Mouse (Mus musculus): ENCODE measurements around the gene Mrpl9. TPM values are rescaled to one million over a fixed set of nuclear protein-coding genes. Genes with fewer than 3 reads are reported as not detected.

The Mrpl9 gene
- polyA plus RNA-seq, 1 experiment from 2014 or later: 63.2 TPM

GRCm38 (mm10) chr3:94483790-94484439 is 40.8 kb downstream of the Mrpl9 start:
- no peak overlapping the region for H3K4me3 ChIP-seq
- no peaks in the 10 kb centered on the region for H3K9me3 ChIP-seq
- no peak for ATAC-seq (ENCODE audit: insufficient number of reproducible peaks, low FRiP score, low TSS enrichment, low read depth)
- H3K4me2 ChIP-seq: no peak overlapping the region
- 21% methylated on average over 20 of the region's 20 CpGs for WGBS
- 0 out of 2 replicates have a peak, but pooled peaks cover 12% of the 10 kb centered on the region for H3K4me1 ChIP-seq
- H3K27ac ChIP-seq: no peak overlapping the region
- H3K9ac ChIP-seq: no peak overlapping the region
- no peaks in the 10 kb centered on the region for H3K36me3 ChIP-seq
- H3K27me3 ChIP-seq: peaks cover 33% of the 10 kb centered on the region

GRCm38 (mm10) chr3:94485922-94486321 is 42.8 kb downstream of the Mrpl9 start:
- Histone ChIP-seq H3K4me3 (no peak overlapping the region), H3K27ac (no peak overlapping the region), H3K36me3 (0 out of 2 replicates have a peak, but pooled peaks cover 3% of the 10 kb centered on the region), H3K9me3 (no peaks in the 10 kb centered on the region), H3K27me3 (peaks cover 13% of the 10 kb centered on the region), H3K4me2 (no peak overlapping the region), H3K4me1 (0 out of 2 replicates have a peak, but pooled peaks cover 10% of the 10 kb centered on the region), H3K9ac (no peak overlapping the region)
- no peak for ATAC-seq (ENCODE audit: insufficient number of reproducible peaks, low FRiP score, low TSS enrichment, low read depth)
- 48% methylated on average over 7 of the region's 7 CpGs for WGBS

- no peak overlapping the region for H3K4me3 ChIP-seq
- no peak for ATAC-seq (ENCODE audit: insufficient number of reproducible peaks, low FRiP score, low TSS enrichment, low read depth)
- H3K4me1 ChIP-seq: 0 out of 2 replicates have a peak, but pooled peaks cover 10% of the 10 kb centered on the region
- 0 out of 2 replicates have a peak, but pooled peaks cover 7% of the 10 kb centered on the region for H3K36me3 ChIP-seq
- H3K4me2 ChIP-seq: no peak overlapping the region
- H3K27ac ChIP-seq: no peak overlapping the region
- H3K9ac ChIP-seq: no peak overlapping the region
- WGBS: 70% methylated on average over 6 of the region's 6 CpGs
- no peaks in the 10 kb centered on the region for H3K9me3 ChIP-seq
- 0 out of 2 replicates have a peak, but pooled peaks cover under 1% of the 10 kb centered on the region for H3K27me3 ChIP-seq
Observed at GRCm38 (mm10) chr3:94487581-94487980, 44.5 kb downstream of the Mrpl9 start.

GRCm38 (mm10) chr3:94497162-94497561 is 54.0 kb downstream of the Mrpl9 start:
- peaks cover 67% of the 10 kb centered on the region for H3K36me3 ChIP-seq
- no peak overlapping the region for H3K9ac ChIP-seq
- H3K27me3 ChIP-seq: no peaks in the 10 kb centered on the region
- 80% methylated on average over 4 of the region's 4 CpGs for WGBS
- no peaks in the 10 kb centered on the region for H3K4me1 ChIP-seq
- ATAC-seq (ENCODE audit: insufficient number of reproducible peaks, low FRiP score, low TSS enrichment, low read depth): no peak
- H3K9me3 ChIP-seq: no peaks in the 10 kb centered on the region
- H3K27ac ChIP-seq: no peak overlapping the region
- no peak overlapping the region for H3K4me2 ChIP-seq
- H3K4me3 ChIP-seq: no peak overlapping the region

Other genes starting within 250 kb of the Mrpl9 start
- not detected in 2 replicates for gene Gm5286, start 246.6 kb upstream of the Mrpl9 start, polyA plus RNA-seq (2015; fragmentation: Nextera tagmentation; extraction: Ambion mirVana)
- not detected in 2 replicates for gene Gm4778, start 179.3 kb upstream of the Mrpl9 start, polyA plus RNA-seq (2015; fragmentation: Nextera tagmentation; extraction: Ambion mirVana)
- gene Them4, start 133.2 kb upstream of the Mrpl9 start, polyA plus RNA-seq (2015; fragmentation: Nextera tagmentation; extraction: Ambion mirVana): 10.6 and 10.8 TPM in 2 replicates
- 199 and 218 TPM in 2 replicates for gene Them5, start 101.2 kb upstream of the Mrpl9 start, polyA plus RNA-seq (2015; fragmentation: Nextera tagmentation; extraction: Ambion mirVana)
- gene C2cd4d, start 80.9 kb upstream of the Mrpl9 start, polyA plus RNA-seq (2015; fragmentation: Nextera tagmentation; extraction: Ambion mirVana): 1.8 and 2.4 TPM in 2 replicates
- gene Rorc, start 70.5 kb upstream of the Mrpl9 start, polyA plus RNA-seq (2015; fragmentation: Nextera tagmentation; extraction: Ambion mirVana): 2.3 and 2.9 TPM in 2 replicates
- gene Lingo4, start 44.8 kb upstream of the Mrpl9 start, polyA plus RNA-seq (2015; fragmentation: Nextera tagmentation; extraction: Ambion mirVana): 0.09 and 0.14 TPM in 2 replicates
- gene Tdrkh, start 30.0 kb upstream of the Mrpl9 start, polyA plus RNA-seq (2015; fragmentation: Nextera tagmentation; extraction: Ambion mirVana): 6.7 and 8.0 TPM in 2 replicates
- 0.38 and 0.42 TPM in 2 replicates for gene Oaz3, start 597 bp downstream of the Mrpl9 start, polyA plus RNA-seq (2015; fragmentation: Nextera tagmentation; extraction: Ambion mirVana)
- 1.4 and 1.9 TPM in 2 replicates for gene Celf3, start 35.0 kb downstream of the Mrpl9 start, polyA plus RNA-seq (2015; fragmentation: Nextera tagmentation; extraction: Ambion mirVana)
- 2.1 and 4.0 TPM in 2 replicates for gene Riiad1, start 37.0 kb downstream of the Mrpl9 start, polyA plus RNA-seq (2015; fragmentation: Nextera tagmentation; extraction: Ambion mirVana)
- 43.4 and 45.7 TPM in 2 replicates for gene Snx27, start 139.4 kb downstream of the Mrpl9 start, polyA plus RNA-seq (2015; fragmentation: Nextera tagmentation; extraction: Ambion mirVana)
- gene Gm10972, start 199.8 kb downstream of the Mrpl9 start, polyA plus RNA-seq (2015; fragmentation: Nextera tagmentation; extraction: Ambion mirVana): not detected in 2 replicates
- 30.2 and 30.9 TPM in 2 replicates for gene Tuft1, start 215.6 kb downstream of the Mrpl9 start, polyA plus RNA-seq (2015; fragmentation: Nextera tagmentation; extraction: Ambion mirVana)

Measured in limb, embryonic 15.5 days (tissue).